Mouse (Mus musculus): ENCODE results near the gene Vstm2a. TPM values are rescaled to one million over a fixed set of nuclear protein-coding genes. Genes with fewer than 3 reads are reported as not detected.

Vstm2a gene
- total RNA-seq, 2 experiments from 2014 or later = 0.08 TPM; not detected in 1

GRCm38 (mm10) chr11:16413077-16413644, 155.6 kb downstream of the Vstm2a start:
- DNase-seq = no peak
- intact Hi-C loops (cut with DNase I) = no loop called here

- intact Hi-C loops (cut with DNase I) = no loop called here
- DNase-seq = no peak
These were observed 182.2 kb downstream of the Vstm2a start for GRCm38 (mm10) chr11:16439548-16440251.
